In the genomic region with DNA sequence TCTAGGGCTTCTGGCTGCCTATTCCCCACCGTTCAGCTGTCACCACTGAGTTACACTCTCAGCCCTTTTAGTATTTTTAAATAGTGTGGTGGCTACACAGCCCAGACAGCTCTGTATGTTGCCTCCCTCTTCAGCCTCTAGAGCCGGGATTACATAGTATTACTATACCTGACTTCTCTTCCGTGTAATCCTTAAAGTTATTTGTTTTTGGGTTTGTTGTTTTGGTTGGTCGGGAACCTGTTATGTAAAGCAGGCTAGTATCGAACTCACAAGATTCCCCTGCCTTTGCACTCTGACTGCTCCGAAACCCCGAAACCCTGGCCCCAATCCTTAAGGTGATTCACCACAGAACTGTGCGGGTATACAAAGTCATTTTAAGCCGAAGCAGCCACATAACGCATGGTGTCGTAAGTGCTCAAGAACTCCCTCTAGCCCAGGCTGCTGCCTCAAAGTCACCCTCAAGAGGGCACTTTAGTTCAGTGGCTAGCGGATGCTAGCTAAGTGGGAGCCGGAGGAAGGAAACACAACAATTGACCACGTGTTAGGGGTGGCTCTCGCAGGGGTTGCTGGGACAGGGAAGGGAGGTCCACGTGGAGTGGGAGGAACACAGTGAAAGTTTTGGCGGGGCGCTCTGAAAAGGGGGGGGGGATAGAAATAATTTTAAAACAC, we compare ENCODE assay signal across 8 mouse cellular contexts. TPM values are rescaled to one million over a fixed set of nuclear protein-coding genes. Genes with fewer than 3 reads are reported as not detected.
DNase-seq lines count a peak whose midpoint lies in the region; ATAC-seq lines count a peak whose summit lies in the region.

No protein-coding gene starts in this region.

- WGBS in hindbrain, embryonic 12.5 days: 15% methylated on average over 16 of the region's 18 CpGs
- 3% methylated on average over 14 of the region's 18 CpGs for WGBS in macrophage (ENCODE audit: missing documents)

- no peaks in the 10 kb centered on the region for H3K36me3 ChIP-seq in hindbrain, embryonic 12.5 days
- no peaks in the 10 kb centered on the region for H3K36me3 ChIP-seq in macrophage (ENCODE audit: inconsistent target)

- peak overlapping the region; percentile 90 for H3K4me2 ChIP-seq in hindbrain, embryonic 12.5 days (replicated peaks)

- H3K27me3 ChIP-seq in hindbrain, embryonic 12.5 days: no peaks in the 10 kb centered on the region

- peaks cover 53% of the 10 kb centered on the region for H3K4me1 ChIP-seq in hindbrain, embryonic 12.5 days

- H3K79me2 ChIP-seq in macrophage (ENCODE audit: inconsistent target): no peaks in the 10 kb centered on the region

- H3K27ac ChIP-seq in hindbrain, embryonic 12.5 days: peak overlapping the region; percentile 71
- H3K27ac ChIP-seq in macrophage: peak overlapping the region; percentile 49

- peak overlapping the region; percentile 47 for H3K9ac ChIP-seq in hindbrain, embryonic 12.5 days

- DNase-seq in WW6 (ENCODE audit: low read depth, low spot score): peak; percentile 84
- DNase-seq in cerebellum, postnatal 10 days: peak; percentile 90 to 92
- peak; percentile 87 to 92 for DNase-seq in frontal cortex, adult 2 months (ENCODE audit: extremely low spot score in 1 of 2, low spot score in 1 of 2)
- DNase-seq in layer of hippocampus, postnatal 25 days (ENCODE audit: extremely low spot score in 1 of 2, low spot score in 1 of 2): peak; percentile 42 to 71
- DNase-seq in right cerebral cortex, adult 2 months (ENCODE audit: low spot score in 2 of 2): peak; percentile 87 to 88
- peak; percentile 89 for DNase-seq in urinary bladder, postnatal 14 days (ENCODE audit: low spot score)

- no peaks in the 10 kb centered on the region for H3K9me3 ChIP-seq in hindbrain, embryonic 12.5 days (replicated peaks)

- ATAC-seq in hindbrain, embryonic 12.5 days (ENCODE audit: low FRiP score): peak; percentile 70

- H3K4me3 ChIP-seq in hindbrain, embryonic 12.5 days: peak overlapping the region; percentile 44
- peak overlapping the region; percentile 56 for H3K4me3 ChIP-seq in macrophage (ENCODE audit: inconsistent target)

RNA-seq across cellular contexts. Expression of a gene that starts 6.6 kb away (rescaled TPM):
- 112 and 123 TPM in 2 replicates for polyA plus RNA-seq in frontal cortex, adult 2 months (2012; rRNA removed)
- polyA plus RNA-seq in hindbrain, embryonic 12.5 days (2016; fragmentation: Nextera tagmentation; extraction: Ambion mirVana): 38.8 and 40.4 TPM in 2 replicates
- 100 to 1,000 TPM; 170 to 176 TPM for total RNA-seq in layer of hippocampus, postnatal 25 days (2021)
- 100 to 1,000 TPM in 4 of 26 experiments, 10 to 100 TPM in 22; 26.6 to 124 (median 61.3) TPM for total RNA-seq in macrophage (2018; cell fraction: chromatin; rRNA removed)
- 10 to 100 TPM; 35.5 to 64.0 (median 51.6) TPM for total RNA-seq in macrophage (2018; cell fraction: cytosol; rRNA removed)
- total RNA-seq in macrophage (2018; cell fraction: nucleus; rRNA removed): 100 to 1,000 TPM in 7 of 26 experiments, 10 to 100 TPM in 19; 40.3 to 121 (median 76.1) TPM
- 40.0 to 80.9 TPM (median 44.0 TPM) in 3 replicates for polyA plus RNA-seq in macrophage (2018)

RNA-seq across cellular contexts. Expression of a gene that starts 13.6 kb away (rescaled TPM):
- polyA plus RNA-seq in frontal cortex, adult 2 months (2012; rRNA removed): 124 and 126 TPM in 2 replicates
- polyA plus RNA-seq in hindbrain, embryonic 12.5 days (2016; fragmentation: Nextera tagmentation; extraction: Ambion mirVana): 1.2 and 1.3 TPM in 2 replicates
- 10 to 100 TPM; 78.1 to 92.2 TPM for total RNA-seq in layer of hippocampus, postnatal 25 days (2021)
- total RNA-seq in macrophage (2018; cell fraction: chromatin; rRNA removed): 10 to 100 TPM in 3 of 26 experiments, 1 to 10 TPM in 19, under 1 TPM in 2, not detected in 2; 0.22 to 19.5 (median 1.8) TPM
- total RNA-seq in macrophage (2018; cell fraction: cytosol; rRNA removed): 10 to 100 TPM in 3 of 26 experiments, 1 to 10 TPM in 22, under 1 TPM in 1; 0.80 to 16.2 (median 2.0) TPM
- 10 to 100 TPM in 6 of 26 experiments, 1 to 10 TPM in 14, under 1 TPM in 6; 0.30 to 28.5 (median 1.6) TPM for total RNA-seq in macrophage (2018; cell fraction: nucleus; rRNA removed)
- 3.0 to 7.6 TPM (median 4.9 TPM) in 3 replicates for polyA plus RNA-seq in macrophage (2018)

RNA-seq across cellular contexts. Expression of a gene that starts 16.0 kb away (rescaled TPM):
- polyA plus RNA-seq in frontal cortex, adult 2 months (2012; rRNA removed): 47.8 TPM in 2 replicates
- 62.5 and 66.5 TPM in 2 replicates for polyA plus RNA-seq in hindbrain, embryonic 12.5 days (2016; fragmentation: Nextera tagmentation; extraction: Ambion mirVana)
- 10 to 100 TPM; 53.3 to 60.6 TPM for total RNA-seq in layer of hippocampus, postnatal 25 days (2021)
- total RNA-seq in macrophage (2018; cell fraction: chromatin; rRNA removed): 100 to 1,000 TPM in 5 of 26 experiments, 10 to 100 TPM in 21; 26.5 to 137 (median 57.5) TPM
- total RNA-seq in macrophage (2018; cell fraction: cytosol; rRNA removed): 10 to 100 TPM; 21.0 to 40.3 (median 26.0) TPM
- 10 to 100 TPM; 28.9 to 86.2 (median 50.2) TPM for total RNA-seq in macrophage (2018; cell fraction: nucleus; rRNA removed)
- polyA plus RNA-seq in macrophage (2018): 21.2 to 29.9 TPM (median 22.1 TPM) in 3 replicates

RNA-seq across cellular contexts. Expression of a gene that starts 47.9 kb away (rescaled TPM):
- 167 and 174 TPM in 2 replicates for polyA plus RNA-seq in frontal cortex, adult 2 months (2012; rRNA removed)
- polyA plus RNA-seq in hindbrain, embryonic 12.5 days (2016; fragmentation: Nextera tagmentation; extraction: Ambion mirVana): 3.1 and 4.1 TPM in 2 replicates
- 100 to 1,000 TPM; 185 to 222 TPM for total RNA-seq in layer of hippocampus, postnatal 25 days (2021)
- 1 to 10 TPM in 7 of 26 experiments, under 1 TPM in 14, not detected in 5; 0.20 to 4.3 (median 0.79) TPM for total RNA-seq in macrophage (2018; cell fraction: chromatin; rRNA removed)
- total RNA-seq in macrophage (2018; cell fraction: cytosol; rRNA removed): under 1 TPM; 0.03 to 0.42 (median 0.21) TPM
- 1 to 10 TPM in 2 of 26 experiments, under 1 TPM in 18, not detected in 6; 0.23 to 1.8 (median 0.70) TPM for total RNA-seq in macrophage (2018; cell fraction: nucleus; rRNA removed)
- polyA plus RNA-seq in macrophage (2018): 0.23 to 0.34 TPM (median 0.31 TPM) in 3 replicates

RNA-seq across cellular contexts. Expression of a gene that starts 48.2 kb away (rescaled TPM):
- 770 and 851 TPM in 2 replicates for polyA plus RNA-seq in frontal cortex, adult 2 months (2012; rRNA removed)
- polyA plus RNA-seq in hindbrain, embryonic 12.5 days (2016; fragmentation: Nextera tagmentation; extraction: Ambion mirVana): 67.2 and 68.4 TPM in 2 replicates
- total RNA-seq in layer of hippocampus, postnatal 25 days (2021): 1,000 to 10,000 TPM; 1,027 to 1,094 TPM
- 10 to 100 TPM in 20 of 26 experiments, 1 to 10 TPM in 6; 3.6 to 48.8 (median 15.3) TPM for total RNA-seq in macrophage (2018; cell fraction: chromatin; rRNA removed)
- 10 to 100 TPM in 17 of 26 experiments, 1 to 10 TPM in 9; 6.7 to 18.6 (median 11.3) TPM for total RNA-seq in macrophage (2018; cell fraction: cytosol; rRNA removed)
- total RNA-seq in macrophage (2018; cell fraction: nucleus; rRNA removed): 10 to 100 TPM in 12 of 26 experiments, 1 to 10 TPM in 14; 4.3 to 29.5 (median 9.6) TPM
- 8.2 to 12.1 TPM (median 9.8 TPM) in 3 replicates for polyA plus RNA-seq in macrophage (2018)

Comparison
In these comparisons a context has a peak if more than half of its experiments do, and no peak if none do; other contexts are left out.
1. Peak in every context shown above with its lines: DNase-seq, ATAC-seq, H3K4me3 ChIP-seq and H3K27ac ChIP-seq.
2. RNA of a gene that starts 13.6 kb away (polyA plus RNA-seq): 124 to 126 TPM in frontal cortex, adult 2 months; 3.0 to 7.6 TPM in macrophage and 1.2 to 1.3 TPM in hindbrain, embryonic 12.5 days; every median in the first group is over 10 times any median in the second.